Mouse (Mus musculus) kidney, embryonic 14.5 days (tissue): ENCODE measurements around the gene Cops7a. TPM values are rescaled to one million over a fixed set of nuclear protein-coding genes. Genes with fewer than 3 reads are reported as not detected.

Experiments
- ATAC-seq: fragments of 200-750 bp; cut with Nextera tagmentation; 2 replicates; pipeline ENCODE4 v1.8.0; 2017; ENCODE audit warnings: moderate number of reproducible peaks, mild to moderate bottlenecking, moderate TSS enrichment, moderate library complexity; ENCODE audit not compliant: low FRiP score, low TSS enrichment
- H3K27ac ChIP-seq: fragments of 300-500 bp; sonication (generic); 2 replicates; pipeline ENCODE4 v1.5.1; 2014; ENCODE audit warnings: low read depth, mild to moderate bottlenecking, low read length, moderate library complexity, mixed read lengths
- H3K27me3 ChIP-seq: fragments of 300-500 bp; sonication (generic); 2 replicates; pipeline ENCODE4 v1.6.1; 2014; ENCODE audit warnings: mild to moderate bottlenecking, low read length; ENCODE audit not compliant: control insufficient read depth, insufficient read depth
- H3K36me3 ChIP-seq: fragments of 300-500 bp; sonication (generic); 2 replicates; pipeline ENCODE4 v1.6.1; 2014; ENCODE audit warnings: low read length, mixed read lengths; ENCODE audit not compliant: control insufficient read depth, insufficient read depth
- H3K4me1 ChIP-seq: fragments of 300-500 bp; sonication (generic); 2 replicates; pipeline ENCODE4 v1.6.1; 2014; ENCODE audit warnings: low read length, mixed read lengths; ENCODE audit not compliant: control insufficient read depth, insufficient read depth
- H3K4me2 ChIP-seq: fragments of 300-500 bp; sonication (generic); replicated peaks from 2 replicates; pipeline ENCODE4 v1.6.1; 2014; ENCODE audit warnings: low read depth, mild to moderate bottlenecking, low read length
- H3K4me3 ChIP-seq: fragments of 300-500 bp; sonication (generic); 2 replicates; pipeline ENCODE4 v1.5.1; 2014; ENCODE audit warnings: mild to moderate bottlenecking, low read length
- H3K9ac ChIP-seq: fragments of 300-500 bp; sonication (generic); 2 replicates; pipeline ENCODE4 v1.6.1; 2014; ENCODE audit warnings: low read depth, mild to moderate bottlenecking, low read length, moderate library complexity
- H3K9me3 ChIP-seq: fragments of 300-500 bp; sonication (generic); 2 replicates; pipeline ENCODE4 v1.6.1; 2016; ENCODE audit warnings: low read length; ENCODE audit not compliant: control insufficient read depth
- WGBS: fragments of 180-500 bp; shearing (Covaris S2); extraction: QIAGEN DNeasy Blood & Tissue Kit; methylation state at CpG from one replicate; pipeline ENCODE4 v1.1.7; 2014; 5-methylcytosine and 5-hydroxymethylcytosine counted together
- polyA plus RNA-seq: library from polyadenylated mRNA; unstranded; fragments of >200 nt; fragmentation: Nextera tagmentation; extraction: Ambion mirVana; gene quantifications from 2 replicates; pipeline ENCODE4 v1.2.1, GENCODE M21; 2014

Cops7a gene
- polyA plus RNA-seq, 1 experiment from 2014 or later: 162 TPM

- Histone ChIP-seq H3K27me3 (peaks cover 60% of the 10 kb centered on the region), H3K4me1 (peaks cover 21% of the 10 kb centered on the region; the same call in 1 of the 2 replicates), H3K9me3 (no peaks in the 10 kb centered on the region), H3K36me3 (no peaks in the 10 kb centered on the region), H3K27ac (no peak overlapping the region), H3K4me3 (no peak overlapping the region), H3K4me2 (no peak overlapping the region), H3K9ac (no peak overlapping the region)
- ATAC-seq: no peak
- WGBS: 34% methylated on average over 14 of the region's 14 CpGs
These were observed 33.8 kb upstream of the Cops7a start for GRCm38 (mm10) chr6:124999091-124999490.

- H3K4me1 ChIP-seq: peaks cover 18% of the 10 kb centered on the region; the same call in 1 of the 2 replicates
- H3K4me2 ChIP-seq: peak overlapping the region; percentile 19; the same call in 1 of the 2 replicates
- no peaks in the 10 kb centered on the region for H3K9me3 ChIP-seq
- no peaks in the 10 kb centered on the region for H3K36me3 ChIP-seq
- ATAC-seq: no peak
- H3K4me3 ChIP-seq: 0 out of 2 replicates have a peak overlapping the region, but pooled peaks have one; percentile 59
- H3K27ac ChIP-seq: no peak overlapping the region
- H3K9ac ChIP-seq: no peak overlapping the region
- H3K27me3 ChIP-seq: peaks cover 65% of the 10 kb centered on the region
- WGBS: 3% methylated on average over 8 of the region's 8 CpGs
These were observed 32.7 kb upstream of the Cops7a start for GRCm38 (mm10) chr6:124998066-124998465.

- peaks cover 18% of the 10 kb centered on the region; the same call in 1 of the 2 replicates for H3K4me1 ChIP-seq
- H3K9me3 ChIP-seq: no peaks in the 10 kb centered on the region
- H3K27ac ChIP-seq: no peak within 1 kb of the TSS
- H3K4me3 ChIP-seq: peak within 1 kb of the TSS; percentile 59
- H3K36me3 ChIP-seq: no peaks in the 10 kb centered on the region
- H3K4me2 ChIP-seq: peak within 1 kb of the TSS; percentile 98
- WGBS: under 1% methylated on average over 58 of the region's 78 CpGs
- peak; percentile 55 for ATAC-seq
- peak within 1 kb of the TSS; percentile 60; the same call in 1 of the 2 replicates for H3K9ac ChIP-seq
- peaks cover 60% of the 10 kb centered on the region for H3K27me3 ChIP-seq
These were observed 31.5 kb upstream of the Cops7a start, which contains the start of gene Pianp for GRCm38 (mm10) chr6:124996551-124997501. Gene Pianp (plus strand): TSS chr6:124996694.

GRCm38 (mm10) chr6:124995831-124996403 lies 30.6 kb upstream of the Cops7a start:
- H3K27ac ChIP-seq: no peak overlapping the region
- peaks cover 57% of the 10 kb centered on the region for H3K27me3 ChIP-seq
- no peak overlapping the region for H3K9ac ChIP-seq
- no peaks in the 10 kb centered on the region for H3K36me3 ChIP-seq
- WGBS: 47% methylated on average over 8 of the region's 8 CpGs
- H3K4me3 ChIP-seq: no peak overlapping the region
- peak overlapping the region; percentile 98 for H3K4me2 ChIP-seq
- H3K4me1 ChIP-seq: peaks cover 18% of the 10 kb centered on the region; the same call in 1 of the 2 replicates
- no peak for ATAC-seq
- no peaks in the 10 kb centered on the region for H3K9me3 ChIP-seq

- Histone ChIP-seq H3K36me3 (no peaks in the 10 kb centered on the region), H3K27ac (no peak overlapping the region), H3K9me3 (peaks cover 2% of the 10 kb centered on the region; the same call in 1 of the 2 replicates), H3K4me2 (no peak overlapping the region), H3K4me1 (peaks cover 18% of the 10 kb centered on the region; the same call in 1 of the 2 replicates), H3K9ac (no peak overlapping the region), H3K4me3 (no peak overlapping the region), H3K27me3 (peaks cover 54% of the 10 kb centered on the region)
- no peak for ATAC-seq
- 84% methylated on average over 7 of the region's 7 CpGs for WGBS
These were observed 29.9 kb upstream of the Cops7a start for GRCm38 (mm10) chr6:124995246-124995645.

GRCm38 (mm10) chr6:124993876-124994275 lies 28.5 kb upstream of the Cops7a start:
- peaks cover 8% of the 10 kb centered on the region for H3K9me3 ChIP-seq
- no peak overlapping the region for H3K4me2 ChIP-seq
- no peaks in the 10 kb centered on the region for H3K36me3 ChIP-seq
- H3K9ac ChIP-seq: peak overlapping the region; percentile 44; the same call in 1 of the 2 replicates
- ATAC-seq: peak; percentile 33; the same call in 1 of the 2 replicates
- H3K27me3 ChIP-seq: peaks cover 43% of the 10 kb centered on the region
- H3K27ac ChIP-seq: no peak overlapping the region
- no peak overlapping the region for H3K4me3 ChIP-seq
- H3K4me1 ChIP-seq: peaks cover 18% of the 10 kb centered on the region; the same call in 1 of the 2 replicates
- 11% methylated on average over 11 of the region's 11 CpGs for WGBS

GRCm38 (mm10) chr6:124993365-124993764 lies 28.0 kb upstream of the Cops7a start:
- 80% methylated on average over 9 of the region's 9 CpGs for WGBS
- no peak for ATAC-seq
- peaks cover 38% of the 10 kb centered on the region for H3K27me3 ChIP-seq
- peaks cover 14% of the 10 kb centered on the region; the same call in 1 of the 2 replicates for H3K4me1 ChIP-seq
- no peak overlapping the region for H3K4me2 ChIP-seq
- no peak overlapping the region for H3K4me3 ChIP-seq
- no peak overlapping the region for H3K27ac ChIP-seq
- no peaks in the 10 kb centered on the region for H3K36me3 ChIP-seq
- H3K9ac ChIP-seq: no peak overlapping the region
- peaks cover 8% of the 10 kb centered on the region for H3K9me3 ChIP-seq

GRCm38 (mm10) chr6:124992241-124992640 lies 26.9 kb upstream of the Cops7a start:
- H3K27me3 ChIP-seq: peaks cover 27% of the 10 kb centered on the region

More at GRCm38 (mm10) chr6:124992241-124992640, 26.9 kb upstream of the Cops7a start:
- ATAC-seq: no peak
- Histone ChIP-seq H3K27ac (no peak overlapping the region), H3K9me3 (peaks cover 8% of the 10 kb centered on the region), H3K9ac (no peak overlapping the region), H3K4me3 (no peak overlapping the region), H3K36me3 (no peaks in the 10 kb centered on the region), H3K4me1 (peaks cover 6% of the 10 kb centered on the region; the same call in 1 of the 2 replicates), H3K4me2 (no peak overlapping the region)
- WGBS: 39% methylated on average over 4 of the region's 4 CpGs
